8 mouse cellular contexts compared by ENCODE assay signal in genomic region chr10:61648737-61649645, GRCm38 (mm10). TPM values are rescaled to one million over a fixed set of nuclear protein-coding genes. Genes with fewer than 3 reads are reported as not detected.
DNase-seq lines count a peak whose midpoint lies in the region; ATAC-seq and TF ChIP-seq lines count a peak whose summit lies in the region.

No protein-coding gene starts in this region.

- peak; percentile 53 for ATAC-seq in CD4-positive, CD25-positive, alpha-beta regulatory T cell, adult 4 months
- ATAC-seq in lung, embryonic 16.5 days (ENCODE audit: low read depth) = peak; percentile 32
- ATAC-seq in stomach, embryonic 16.5 days (ENCODE audit: insufficient read depth, low FRiP score) = peak; percentile 57; the same call in 1 of the 2 replicates

- no peaks in the 10 kb centered on the region for H3K27me3 ChIP-seq in cerebellum, adult 2 months (ENCODE audit: control insufficient read depth, insufficient read depth, low read length)
- H3K27me3 ChIP-seq in embryonic facial prominence, embryonic 10.5 days (replicated peaks; ENCODE audit: low read depth, poor library complexity, severe bottlenecking) = no peaks in the 10 kb centered on the region
- H3K27me3 ChIP-seq in lung, embryonic 16.5 days (ENCODE audit: control insufficient read depth, insufficient read depth, low read depth, low read length) = no peaks in the 10 kb centered on the region
- no peaks in the 10 kb centered on the region for H3K27me3 ChIP-seq in stomach, embryonic 16.5 days (ENCODE audit: control insufficient read depth, insufficient read depth, low read length)

- DNase-seq in cerebellum, adult 2 months = no peak
- no peak for DNase-seq in cerebellum, postnatal 4 days (ENCODE audit: low spot score in 2 of 2)
- DNase-seq in embryonic facial prominence, embryonic 10.5 days (ENCODE audit: low spot score) = peak; percentile 42
- peak; percentile 69 for DNase-seq in induced T-regulatory cell, adult 2 months (ENCODE audit: low read depth)
- DNase-seq in layer of hippocampus, adult 8-10 months (ENCODE audit: low spot score in 2 of 2) = no peak

- TF ChIP-seq POLR2A in cerebellum, adult 2 months (IDR thresholded peaks at IDR 0.05; ENCODE audit: borderline replicate concordance, insufficient read depth, low read length) = no peak

- peak overlapping the region; percentile 87 for H3K9ac ChIP-seq in lung, embryonic 16.5 days (ENCODE audit: low read length)
- H3K9ac ChIP-seq in stomach, embryonic 16.5 days (ENCODE audit: low read length) = peak overlapping the region; percentile 81

- no peak for TF ChIP-seq CTCF in cerebellum, adult 2 months (IDR thresholded peaks at IDR 0.05; ENCODE audit: borderline replicate concordance, insufficient read depth, low read depth, low read length)

- H3K4me2 ChIP-seq in lung, embryonic 16.5 days (ENCODE audit: low read depth, low read length) = peak overlapping the region; percentile 91
- H3K4me2 ChIP-seq in stomach, embryonic 16.5 days (ENCODE audit: low read depth, low read length) = peak overlapping the region; percentile 78

- H3K9me3 ChIP-seq in embryonic facial prominence, embryonic 10.5 days = no peaks in the 10 kb centered on the region
- no peaks in the 10 kb centered on the region for H3K9me3 ChIP-seq in lung, embryonic 16.5 days (ENCODE audit: control insufficient read depth, low read length)
- H3K9me3 ChIP-seq in stomach, embryonic 16.5 days (replicated peaks; ENCODE audit: control insufficient read depth, low read length) = no peaks in the 10 kb centered on the region

- no peaks in the 10 kb centered on the region for H3K4me1 ChIP-seq in cerebellum, adult 2 months (ENCODE audit: control insufficient read depth, insufficient read depth, low read length)
- H3K4me1 ChIP-seq in embryonic facial prominence, embryonic 10.5 days = peaks cover 19% of the 10 kb centered on the region
- peaks cover 8% of the 10 kb centered on the region for H3K4me1 ChIP-seq in lung, embryonic 16.5 days (replicated peaks; ENCODE audit: control insufficient read depth, insufficient read depth, low read length)
- H3K4me1 ChIP-seq in stomach, embryonic 16.5 days (ENCODE audit: control insufficient read depth, insufficient read depth, low read length) = 0 out of 2 replicates have a peak, but pooled peaks cover 4% of the 10 kb centered on the region

- 2% methylated on average over 47 of the region's 49 CpGs for WGBS in cerebellum, adult 2 months
- WGBS in embryonic facial prominence, embryonic 10.5 days = 1% methylated on average over 49 of the region's 49 CpGs
- WGBS in lung, embryonic 16.5 days = under 1% methylated on average over 30 of the region's 49 CpGs
- WGBS in stomach, embryonic 16.5 days = 1% methylated on average over 49 of the region's 49 CpGs

- peaks cover 32% of the 10 kb centered on the region for H3K36me3 ChIP-seq in embryonic facial prominence, embryonic 10.5 days (replicated peaks)
- no peaks in the 10 kb centered on the region for H3K36me3 ChIP-seq in lung, embryonic 16.5 days (ENCODE audit: control insufficient read depth, insufficient read depth, low read length)
- no peaks in the 10 kb centered on the region for H3K36me3 ChIP-seq in stomach, embryonic 16.5 days (ENCODE audit: control insufficient read depth, insufficient read depth, low read length)

- H3K27ac ChIP-seq in cerebellum, adult 2 months (ENCODE audit: insufficient read depth, low read length) = peak overlapping the region; percentile 26; the same call in 1 of the 2 replicates
- H3K27ac ChIP-seq in embryonic facial prominence, embryonic 10.5 days (replicated peaks) = peak overlapping the region; percentile 92
- peak overlapping the region; percentile 66 for H3K27ac ChIP-seq in lung, embryonic 16.5 days (ENCODE audit: low read length)
- H3K27ac ChIP-seq in stomach, embryonic 16.5 days (ENCODE audit: low read length) = peak overlapping the region; percentile 81

- peak overlapping the region; percentile 68 for H3K4me3 ChIP-seq in cerebellum, adult 2 months (replicated peaks; ENCODE audit: insufficient read depth, low read depth, low read length)
- peak overlapping the region; percentile 86 for H3K4me3 ChIP-seq in embryonic facial prominence, embryonic 10.5 days
- peak overlapping the region; percentile 90 for H3K4me3 ChIP-seq in lung, embryonic 16.5 days (ENCODE audit: low read length)
- H3K4me3 ChIP-seq in stomach, embryonic 16.5 days (replicated peaks; ENCODE audit: low read length) = peak overlapping the region; percentile 75

RNA-seq across cellular contexts. Expression of gene Ppa1, which starts 0.6 kb away (rescaled TPM):
- polyA plus RNA-seq in cerebellum, adult 2 months (2012; rRNA removed) = 127 and 135 TPM in 2 replicates
- polyA plus RNA-seq in CD4-positive, CD25-positive, alpha-beta regulatory T cell, adult 4 months (2017; shearing (Covaris generic)) = 10 to 100 TPM; 64.5 to 77.4 TPM
- 345 and 369 TPM in 2 replicates for polyA plus RNA-seq in embryonic facial prominence, embryonic 10.5 days (2016; fragmentation: Nextera tagmentation; extraction: Ambion mirVana)
- polyA plus RNA-seq in lung, embryonic 16.5 days (2015; fragmentation: Nextera tagmentation; extraction: Ambion mirVana) = 125 and 138 TPM in 2 replicates
- polyA plus RNA-seq in stomach, embryonic 16.5 days (2015; fragmentation: Nextera tagmentation; extraction: Ambion mirVana) = 156 and 158 TPM in 2 replicates
- 100 to 1,000 TPM in 3 of 4 experiments, 10 to 100 TPM in 1; 98.3 to 113 (median 102) TPM for total RNA-seq in layer of hippocampus, adult 8-10 months (2022)

RNA-seq across cellular contexts. Expression of gene Sar1a, which starts 31.1 kb away (rescaled TPM):
- polyA plus RNA-seq in cerebellum, adult 2 months (2012; rRNA removed) = 101 and 105 TPM in 2 replicates
- polyA plus RNA-seq in CD4-positive, CD25-positive, alpha-beta regulatory T cell, adult 4 months (2017; shearing (Covaris generic)) = 10 to 100 TPM; 88.4 to 94.6 TPM
- 217 and 224 TPM in 2 replicates for polyA plus RNA-seq in embryonic facial prominence, embryonic 10.5 days (2016; fragmentation: Nextera tagmentation; extraction: Ambion mirVana)
- polyA plus RNA-seq in lung, embryonic 16.5 days (2015; fragmentation: Nextera tagmentation; extraction: Ambion mirVana) = 230 and 231 TPM in 2 replicates
- 232 and 247 TPM in 2 replicates for polyA plus RNA-seq in stomach, embryonic 16.5 days (2015; fragmentation: Nextera tagmentation; extraction: Ambion mirVana)
- 100 to 1,000 TPM; 118 to 126 (median 121) TPM for total RNA-seq in layer of hippocampus, adult 8-10 months (2022)

RNA-seq across cellular contexts. Expression of gene Tysnd1, which starts 46.3 kb away (rescaled TPM):
- polyA plus RNA-seq in cerebellum, adult 2 months (2012; rRNA removed) = 28.4 and 29.4 TPM in 2 replicates
- polyA plus RNA-seq in CD4-positive, CD25-positive, alpha-beta regulatory T cell, adult 4 months (2017; shearing (Covaris generic)) = 1 to 10 TPM; 1.9 to 4.0 TPM
- 29.4 and 31.2 TPM in 2 replicates for polyA plus RNA-seq in embryonic facial prominence, embryonic 10.5 days (2016; fragmentation: Nextera tagmentation; extraction: Ambion mirVana)
- polyA plus RNA-seq in lung, embryonic 16.5 days (2015; fragmentation: Nextera tagmentation; extraction: Ambion mirVana) = 17.8 and 19.2 TPM in 2 replicates
- polyA plus RNA-seq in stomach, embryonic 16.5 days (2015; fragmentation: Nextera tagmentation; extraction: Ambion mirVana) = 11.7 and 14.5 TPM in 2 replicates
- 10 to 100 TPM; 20.2 to 22.9 (median 20.8) TPM for total RNA-seq in layer of hippocampus, adult 8-10 months (2022)

RNA-seq across cellular contexts. Expression of gene Npffr1, which starts 53.7 kb away (rescaled TPM):
- 0.25 and 0.28 TPM in 2 replicates for polyA plus RNA-seq in cerebellum, adult 2 months (2012; rRNA removed)
- polyA plus RNA-seq in CD4-positive, CD25-positive, alpha-beta regulatory T cell, adult 4 months (2017; shearing (Covaris generic)) = not detected
- polyA plus RNA-seq in embryonic facial prominence, embryonic 10.5 days (2016; fragmentation: Nextera tagmentation; extraction: Ambion mirVana) = 0.10 and 0.11 TPM in 2 replicates
- 0.08 TPM in 1 of 2 replicates, not detected in the other for polyA plus RNA-seq in lung, embryonic 16.5 days (2015; fragmentation: Nextera tagmentation; extraction: Ambion mirVana)
- polyA plus RNA-seq in stomach, embryonic 16.5 days (2015; fragmentation: Nextera tagmentation; extraction: Ambion mirVana) = 0.06 and 0.09 TPM in 2 replicates
- 1 to 10 TPM; 3.4 to 4.2 (median 3.6) TPM for total RNA-seq in layer of hippocampus, adult 8-10 months (2022)

Comparison
In these comparisons a context has a peak if more than half of its experiments do, and no peak if none do; other contexts are left out.
1. DNase-seq: peak in embryonic facial prominence, embryonic 10.5 days (single experiment) and induced T-regulatory cell, adult 2 months (single experiment); none in cerebellum, adult 2 months (0 of 2), cerebellum, postnatal 4 days (0 of 2) and layer of hippocampus, adult 8-10 months (0 of 2).
2. H3K27ac ChIP-seq: peak in every context shown above with its lines; median percentile 92 in embryonic facial prominence, embryonic 10.5 days; 81 in stomach, embryonic 16.5 days; 66 in lung, embryonic 16.5 days; 26 in cerebellum, adult 2 months.
3. Peak in every context shown above with its lines, with median percentiles within 50 percentile points of each other: H3K4me3 ChIP-seq and ATAC-seq.